Mouse (Mus musculus) kidney, postnatal 14 days (tissue): ENCODE data around the gene Pisd.

ENCODE experiments used
- DNase-seq: peaks from one replicate; pipeline ENCODE4 v3.0.0; 2022; ENCODE audit warnings: mixed read lengths

Gene Pisd

DNA sequence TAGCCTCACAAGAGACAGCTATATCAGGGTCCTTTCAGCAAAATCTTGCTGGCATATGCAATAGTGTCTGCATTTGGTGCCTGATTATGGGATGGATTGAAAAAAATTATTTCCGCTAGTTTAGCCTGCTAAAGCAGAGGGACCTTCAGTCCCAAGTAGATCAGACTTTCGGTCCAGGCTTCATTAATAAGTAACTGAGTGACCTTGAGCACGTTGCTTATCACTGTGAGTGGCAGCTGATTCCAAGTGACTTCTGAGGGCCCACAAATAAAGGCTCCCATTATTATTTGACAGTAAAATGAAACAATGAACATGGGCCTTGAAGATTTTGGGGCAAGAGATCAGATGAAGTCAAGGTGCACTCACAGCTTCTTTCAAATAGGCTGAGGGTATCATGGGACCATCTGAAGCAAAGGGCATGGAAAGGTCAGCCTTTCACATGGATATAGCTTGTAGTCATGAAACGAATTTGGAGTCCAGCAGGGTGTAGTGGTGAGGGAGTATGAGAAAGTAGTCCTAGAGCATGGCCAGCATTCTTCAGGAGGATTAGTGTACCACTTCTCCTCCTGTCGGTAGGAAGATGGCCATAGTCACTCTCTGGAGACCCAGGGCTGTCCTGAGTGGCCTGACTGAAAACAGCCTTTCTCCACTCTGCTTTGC is 88.1 kb downstream of the Pisd start:
- no peak for DNase-seq

GRCm38 (mm10) chr5:32693411-32693810 is 92.0 kb downstream of the Pisd start:
- no peak for DNase-seq
